Mouse (Mus musculus): ENCODE data around the gene Spg7.

The Spg7 gene

GRCm38 (mm10) chr8:123135806-123136205, 73.1 kb downstream of the Spg7 start:
- no peak for DNase-seq

GRCm38 (mm10) chr8:123136287-123136686, 73.5 kb downstream of the Spg7 start:
- no peak for DNase-seq

- peak; percentile 69 for DNase-seq
Observed at GRCm38 (mm10) chr8:123137645-123138077, 74.9 kb downstream of the Spg7 start.

GRCm38 (mm10) chr8:123138741-123139140, 76.0 kb downstream of the Spg7 start:
- no peak for DNase-seq

GRCm38 (mm10) chr8:123141741-123142462, 79.2 kb downstream of the Spg7 start:
- peak; percentile 53 for DNase-seq

- no peak for DNase-seq
Observed at GRCm38 (mm10) chr8:123145279-123145678, 82.5 kb downstream of the Spg7 start.

GRCm38 (mm10) chr8:123146390-123146789, 83.6 kb downstream of the Spg7 start:
- DNase-seq: no peak
